Mouse (Mus musculus) neural tube, embryonic 11.5 days (tissue): ENCODE data around the gene Trpm4. TPM values are rescaled to one million over a fixed set of nuclear protein-coding genes. Genes with fewer than 3 reads are reported as not detected.

Experiments used
- ATAC-seq: fragments of 200-750 bp; cut with Nextera tagmentation; 2 replicates; pipeline ENCODE4 v1.8.0; 2017; ENCODE audit warnings: moderate number of reproducible peaks, mild to moderate bottlenecking, moderate TSS enrichment, moderate library complexity; ENCODE audit not compliant: insufficient read depth, low FRiP score, low TSS enrichment
- DNase-seq: peaks from one replicate; pipeline ENCODE4 v3.0.0-alpha.2; 2015; ENCODE audit warnings: low spot score
- H3K27ac ChIP-seq: fragments of 300-500 bp; sonication (generic); 2 replicates; pipeline ENCODE4 v1.5.1; 2014; ENCODE audit warnings: low read depth, mild to moderate bottlenecking, low read length
- H3K27me3 ChIP-seq: fragments of 300-500 bp; sonication (generic); 2 replicates; pipeline ENCODE4 v1.6.1; 2014; ENCODE audit warnings: mild to moderate bottlenecking, low read length, mixed read lengths; ENCODE audit not compliant: control insufficient read depth, insufficient read depth
- H3K36me3 ChIP-seq: fragments of 300-500 bp; sonication (generic); 2 replicates; pipeline ENCODE4 v1.6.1; 2014; ENCODE audit warnings: mild to moderate bottlenecking, low read length, moderate library complexity, mixed read lengths; ENCODE audit not compliant: control insufficient read depth, insufficient read depth
- H3K4me1 ChIP-seq: fragments of 300-500 bp; sonication (generic); 2 replicates; pipeline ENCODE4 v1.6.1; 2014; ENCODE audit warnings: low read length, mixed read lengths; ENCODE audit not compliant: control insufficient read depth, insufficient read depth
- H3K4me2 ChIP-seq: fragments of 300-500 bp; sonication (generic); 2 replicates; pipeline ENCODE4 v1.6.1; 2014; ENCODE audit warnings: low read depth, mild to moderate bottlenecking, moderate library complexity
- H3K4me3 ChIP-seq: fragments of 300-500 bp; sonication (generic); 2 replicates; pipeline ENCODE4 v1.5.1; 2014; ENCODE audit warnings: low read depth, low read length
- H3K9ac ChIP-seq: fragments of 300-500 bp; sonication (generic); 2 replicates; pipeline ENCODE4 v1.6.1; 2014; ENCODE audit warnings: mild to moderate bottlenecking, low read length
- H3K9me3 ChIP-seq: fragments of 300-500 bp; sonication (generic); 2 replicates; pipeline ENCODE4 v1.6.1; 2016; ENCODE audit warnings: low read length; ENCODE audit not compliant: control insufficient read depth
- WGBS: fragments of 180-500 bp; shearing (Covaris S2); extraction: QIAGEN DNeasy Blood & Tissue Kit; methylation state at CpG from one replicate; pipeline ENCODE4 v1.1.7; 2014; 5-methylcytosine and 5-hydroxymethylcytosine counted together
- polyA plus RNA-seq: library from polyadenylated mRNA; unstranded; fragments of >200 nt; fragmentation: Nextera tagmentation; extraction: Ambion mirVana; gene quantifications from 2 replicates; pipeline ENCODE4 v1.2.1, GENCODE M21; 2014

Trpm4 gene
- polyA plus RNA-seq, 1 experiment from 2014 or later: 8.6 TPM

DNA sequence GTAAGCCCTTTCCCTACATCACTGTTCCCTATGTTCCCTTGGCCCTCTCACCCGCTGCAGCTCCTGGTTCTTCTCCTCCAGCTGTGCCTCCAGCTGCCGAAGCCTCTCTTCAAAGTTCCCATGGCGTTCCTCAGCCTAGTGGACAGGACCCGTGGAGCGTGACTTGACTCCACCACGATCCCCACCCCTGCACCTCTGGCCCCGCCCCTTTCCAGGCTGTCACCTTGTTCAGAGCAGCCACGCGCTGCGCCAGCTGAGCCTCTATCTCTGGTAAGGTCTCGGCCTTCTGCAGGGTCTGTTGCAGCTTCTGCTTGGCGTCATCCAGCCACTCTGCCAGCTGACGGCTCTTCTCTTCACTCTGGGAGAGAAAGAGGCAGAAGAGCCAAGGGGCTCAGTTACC, 22.5 kb upstream of the Trpm4 start:
- no peaks in the 10 kb centered on the region for H3K9me3 ChIP-seq
- no peak overlapping the region for H3K4me3 ChIP-seq
- ATAC-seq: no peak
- WGBS: 57% methylated on average over 13 of the region's 13 CpGs
- H3K4me2 ChIP-seq: no peak overlapping the region
- H3K9ac ChIP-seq: no peak overlapping the region
- DNase-seq: no peak
- H3K27me3 ChIP-seq: no peaks in the 10 kb centered on the region
- H3K36me3 ChIP-seq: peaks cover 2% of the 10 kb centered on the region; the same call in 1 of the 2 replicates
- no peak overlapping the region for H3K27ac ChIP-seq
- H3K4me1 ChIP-seq: no peaks in the 10 kb centered on the region

DNA sequence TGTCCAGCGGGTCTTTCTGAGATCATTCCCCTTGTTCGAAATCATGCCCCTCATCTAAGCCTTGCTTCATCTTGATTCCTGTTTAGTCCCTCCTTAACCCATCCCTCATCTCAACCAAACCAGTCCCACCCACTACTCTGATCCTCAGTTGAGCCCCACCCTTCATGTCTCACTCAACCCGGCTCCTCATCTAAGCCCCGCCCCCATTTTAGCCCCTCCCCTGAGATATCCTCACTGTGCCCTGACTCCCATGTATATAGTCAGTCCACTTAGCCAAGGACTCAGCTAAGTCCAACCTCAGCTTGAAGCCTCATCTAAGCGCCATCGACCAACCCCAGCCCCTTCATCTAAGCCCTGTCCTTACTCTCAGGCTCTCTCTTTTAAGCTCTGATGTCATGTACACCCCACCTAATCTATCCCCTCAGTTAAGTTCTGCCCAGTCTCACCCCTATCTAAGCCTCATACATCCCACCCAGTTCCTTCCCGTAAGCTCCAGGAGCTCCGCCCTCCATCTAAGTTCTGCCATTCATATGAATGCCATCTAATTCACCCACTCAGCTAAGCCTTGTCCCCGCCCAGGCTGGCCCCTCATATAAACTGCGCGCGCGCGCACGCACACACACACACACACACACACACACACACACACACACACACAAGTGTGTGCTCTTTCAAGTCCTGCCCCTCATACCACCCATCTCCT, 21.9 kb upstream of the Trpm4 start:
- Histone ChIP-seq H3K36me3 (peaks cover 2% of the 10 kb centered on the region; the same call in 1 of the 2 replicates), H3K9me3 (no peaks in the 10 kb centered on the region), H3K4me2 (no peak overlapping the region), H3K4me1 (no peaks in the 10 kb centered on the region), H3K27ac (no peak overlapping the region), H3K27me3 (no peaks in the 10 kb centered on the region), H3K4me3 (no peak overlapping the region), H3K9ac (no peak overlapping the region)
- DNase-seq: no peak
- WGBS: 75% methylated on average over 15 of the region's 15 CpGs
- no peak for ATAC-seq

DNA sequence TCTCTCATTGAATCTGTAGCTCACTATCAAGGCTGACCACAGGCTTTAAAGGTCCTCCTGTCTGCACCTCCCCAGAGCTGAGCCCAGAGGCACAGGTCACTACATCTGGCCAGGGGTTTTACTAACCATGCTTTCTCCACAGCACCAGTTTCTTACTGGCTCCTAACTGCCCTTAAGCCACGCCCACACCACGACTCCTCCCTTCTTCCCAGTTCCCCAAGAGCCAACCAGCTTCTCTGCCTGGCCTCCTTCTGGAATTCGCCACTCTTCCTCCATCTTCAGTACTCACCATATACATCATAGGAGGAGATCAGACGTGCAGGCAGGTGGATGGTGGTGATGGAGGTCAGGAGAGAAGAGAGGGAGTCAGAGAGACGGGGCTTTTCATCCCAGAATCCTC, 19.5 kb upstream of the Trpm4 start:
- H3K4me2 ChIP-seq: no peak overlapping the region
- no peak for DNase-seq
- peaks cover 2% of the 10 kb centered on the region; the same call in 1 of the 2 replicates for H3K36me3 ChIP-seq
- H3K9me3 ChIP-seq: no peaks in the 10 kb centered on the region
- H3K27ac ChIP-seq: no peak overlapping the region
- no peak overlapping the region for H3K4me3 ChIP-seq
- no peak overlapping the region for H3K9ac ChIP-seq
- WGBS: 25% methylated on average over 5 of the region's 5 CpGs
- H3K27me3 ChIP-seq: no peaks in the 10 kb centered on the region
- ATAC-seq: no peak
- H3K4me1 ChIP-seq: no peaks in the 10 kb centered on the region

DNA sequence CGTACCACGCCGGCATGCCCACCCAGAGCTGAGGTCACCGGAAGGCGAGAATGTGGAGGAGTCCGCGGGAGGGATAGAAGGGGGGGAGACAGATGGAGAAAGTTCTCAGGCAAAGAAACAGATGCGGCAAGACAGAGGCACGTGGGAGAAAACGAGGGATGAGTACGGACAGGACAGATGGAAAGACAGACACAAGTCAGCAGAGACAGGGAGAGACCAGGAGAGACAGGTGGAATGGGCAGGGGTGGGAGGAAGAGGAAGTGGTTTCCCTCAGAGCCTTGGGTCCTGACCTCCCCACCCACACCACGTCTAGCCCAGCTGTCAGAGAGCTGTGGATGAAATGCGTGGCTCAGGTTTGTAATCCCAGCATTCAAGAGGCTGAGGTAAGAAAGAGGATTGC, 13.3 kb upstream of the Trpm4 start:
- 82% methylated on average over 13 of the region's 13 CpGs for WGBS
- Histone ChIP-seq H3K9me3 (no peaks in the 10 kb centered on the region), H3K4me1 (no peaks in the 10 kb centered on the region), H3K36me3 (no peaks in the 10 kb centered on the region; the same call in 1 of the 2 replicates), H3K9ac (no peak overlapping the region), H3K27me3 (no peaks in the 10 kb centered on the region), H3K27ac (no peak overlapping the region), H3K4me3 (no peak overlapping the region), H3K4me2 (no peak overlapping the region)
- DNase-seq (no peak), ATAC-seq (no peak)

DNA sequence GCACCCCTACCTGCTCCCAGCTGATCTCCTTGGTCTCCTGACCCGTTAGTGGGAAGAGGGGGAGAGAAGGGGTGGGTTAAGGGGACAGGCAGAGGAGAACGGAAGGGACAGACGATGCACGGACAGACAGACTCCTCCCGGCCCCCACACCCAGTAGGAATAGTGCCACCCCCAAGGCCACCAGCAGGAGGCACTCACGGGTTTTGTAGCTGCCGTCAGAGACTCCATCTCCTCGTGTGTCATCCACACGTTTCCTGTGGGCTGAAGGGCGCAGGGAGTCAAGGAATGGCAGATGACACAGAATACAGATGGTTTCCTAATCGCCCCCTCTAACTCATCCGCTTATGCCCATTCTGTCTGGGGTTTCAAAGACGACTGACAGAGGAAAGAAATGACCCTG, 10.0 kb upstream of the Trpm4 start:
- no peak overlapping the region for H3K9ac ChIP-seq
- 33% methylated on average over 12 of the region's 13 CpGs for WGBS

DNA sequence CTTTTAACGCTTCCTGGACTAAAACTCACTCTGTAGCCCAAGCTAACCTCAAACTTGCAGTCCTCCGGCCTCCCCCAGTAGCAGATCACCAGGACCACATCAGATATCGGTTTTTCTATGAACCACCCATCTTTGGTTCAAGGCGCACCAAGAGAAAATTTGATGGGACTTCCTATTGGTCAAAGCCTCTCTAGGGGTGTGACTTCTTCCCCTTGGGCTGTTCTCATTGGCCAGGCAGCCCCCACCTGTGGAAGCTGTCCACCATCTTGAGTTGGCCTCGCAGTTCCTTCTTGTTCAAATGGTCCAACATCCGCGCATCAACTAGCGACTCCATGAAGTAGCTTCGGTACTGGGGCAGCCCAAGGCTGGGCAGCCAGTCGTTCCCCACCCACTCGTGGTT, 8.5 kb upstream of the Trpm4 start:
- WGBS: 87% methylated on average over 11 of the region's 11 CpGs

More for the DNA sequence above, 10.0 kb upstream of the Trpm4 start:
- DNase-seq (no peak), ATAC-seq (no peak)
- H3K36me3 ChIP-seq: no peaks in the 10 kb centered on the region
- H3K4me3 ChIP-seq: no peak overlapping the region
- H3K27ac ChIP-seq: no peak overlapping the region
- peaks cover 17% of the 10 kb centered on the region for H3K4me1 ChIP-seq
- H3K4me2 ChIP-seq: no peak overlapping the region
- H3K27me3 ChIP-seq: no peaks in the 10 kb centered on the region
- H3K9me3 ChIP-seq: no peaks in the 10 kb centered on the region

DNA sequence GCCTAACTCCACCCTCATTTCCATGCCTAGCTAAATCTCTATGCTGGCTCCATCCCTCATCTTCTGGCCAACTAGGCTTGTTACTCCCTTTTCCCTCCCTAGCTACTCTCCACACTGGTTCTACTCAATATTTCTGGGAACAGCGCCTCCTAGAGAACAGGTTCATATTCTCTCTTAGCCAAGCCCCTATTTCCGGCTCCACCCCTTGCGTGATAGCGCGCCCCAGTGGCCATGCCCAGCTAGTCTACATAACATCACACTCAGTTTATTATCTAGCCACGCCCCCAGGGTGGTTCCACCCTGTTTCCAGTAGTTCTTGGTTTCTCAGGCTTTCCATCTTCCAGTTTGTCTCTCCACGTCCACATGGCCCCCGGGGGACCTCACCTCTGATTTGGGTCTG, 7.7 kb upstream of the Trpm4 start:
- ATAC-seq: no peak
- H3K4me2 ChIP-seq: peak overlapping the region; percentile 90; the same call in 1 of the 2 replicates

More for the DNA sequence above, 8.5 kb upstream of the Trpm4 start:
- DNase-seq (no peak), ATAC-seq (no peak)
- Histone ChIP-seq H3K4me3 (no peak overlapping the region), H3K4me2 (no peak overlapping the region), H3K36me3 (no peaks in the 10 kb centered on the region), H3K4me1 (peaks cover 17% of the 10 kb centered on the region), H3K9ac (no peak overlapping the region), H3K27me3 (peaks cover 6% of the 10 kb centered on the region; the same call in 1 of the 2 replicates), H3K9me3 (no peaks in the 10 kb centered on the region), H3K27ac (no peak overlapping the region)

DNA sequence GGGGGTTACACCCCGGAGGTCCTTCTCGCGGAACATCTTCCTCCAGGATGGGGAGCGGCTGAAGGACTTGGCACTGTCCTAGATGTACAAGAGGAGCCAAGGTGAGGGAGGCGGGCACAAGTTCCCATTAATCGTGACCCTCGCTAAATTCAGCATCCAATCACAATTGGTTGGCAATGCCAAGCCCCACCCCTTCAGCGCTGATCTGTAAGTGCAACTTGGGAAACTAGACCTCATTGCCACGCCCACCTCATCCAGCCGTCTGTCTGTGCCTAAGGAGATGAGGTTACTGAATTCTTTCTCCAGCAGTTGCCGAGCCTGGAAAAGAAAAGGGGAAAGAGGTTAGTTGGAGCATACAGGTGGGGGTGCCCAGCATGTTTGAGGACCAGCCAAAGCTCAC, 7.1 kb upstream of the Trpm4 start:
- Histone ChIP-seq H3K9me3 (no peaks in the 10 kb centered on the region), H3K27me3 (peaks cover 6% of the 10 kb centered on the region; the same call in 1 of the 2 replicates), H3K27ac (no peak overlapping the region), H3K4me2 (peak overlapping the region; percentile 90), H3K4me1 (peaks cover 17% of the 10 kb centered on the region), H3K9ac (0 out of 2 replicates have a peak overlapping the region, but pooled peaks have one; percentile 65), H3K4me3 (peak overlapping the region; percentile 43), H3K36me3 (no peaks in the 10 kb centered on the region)
- DNase-seq: peak; percentile 68
- no peak for ATAC-seq
- 0% methylated on average over 11 of the region's 11 CpGs for WGBS

More for the DNA sequence above, 7.7 kb upstream of the Trpm4 start:
- H3K9me3 ChIP-seq: no peaks in the 10 kb centered on the region
- no peak overlapping the region for H3K4me3 ChIP-seq
- H3K36me3 ChIP-seq: no peaks in the 10 kb centered on the region
- H3K9ac ChIP-seq: no peak overlapping the region
- peak; percentile 76 for DNase-seq
- H3K27ac ChIP-seq: no peak overlapping the region
- H3K4me1 ChIP-seq: peaks cover 17% of the 10 kb centered on the region
- H3K27me3 ChIP-seq: peaks cover 6% of the 10 kb centered on the region; the same call in 1 of the 2 replicates
- WGBS: 6% methylated on average over 8 of the region's 8 CpGs

DNA sequence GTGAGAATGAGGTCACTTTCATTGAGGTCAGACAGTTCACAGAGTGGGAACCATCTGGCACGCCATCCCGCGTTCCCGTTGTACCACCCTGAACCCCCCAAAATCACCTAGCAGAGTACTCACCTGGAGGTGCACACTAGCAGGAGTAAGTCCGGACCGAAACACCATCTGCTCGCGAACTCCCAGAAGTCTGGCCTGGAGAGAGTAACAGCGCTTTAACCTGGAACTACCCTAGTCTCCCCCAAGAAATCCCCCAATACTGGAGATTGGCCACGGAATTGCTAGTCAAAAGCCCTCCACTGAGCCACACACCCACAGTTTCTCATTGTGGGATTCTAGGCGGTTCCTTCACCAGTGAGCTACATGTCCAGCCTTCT, 6.5 kb upstream of the Trpm4 start:
- no peak for ATAC-seq
- Histone ChIP-seq H3K36me3 (no peaks in the 10 kb centered on the region), H3K27ac (no peak overlapping the region)

More for the DNA sequence above, 6.5 kb upstream of the Trpm4 start:
- H3K4me3 ChIP-seq: peak overlapping the region; percentile 43
- 1% methylated on average over 11 of the region's 11 CpGs for WGBS
- H3K4me1 ChIP-seq: peaks cover 17% of the 10 kb centered on the region
- H3K9me3 ChIP-seq: no peaks in the 10 kb centered on the region
- H3K4me2 ChIP-seq: peak overlapping the region; percentile 90
- peak overlapping the region; percentile 65 for H3K9ac ChIP-seq
- H3K27me3 ChIP-seq: peaks cover 6% of the 10 kb centered on the region; the same call in 1 of the 2 replicates
- DNase-seq: no peak
